Mouse (Mus musculus) lung, adult 2 months (tissue): Measurements from ENCODE around the gene Hexdc.

ENCODE experiments used
- CTCF ChIP-seq: fragments of 200-500 bp; IDR thresholded peaks from 2 replicates; pipeline ENCODE4 v1.5.1; 2011; ENCODE audit warnings: mild to moderate bottlenecking, low read length, control low read depth; ENCODE audit not compliant: insufficient read depth
- POLR2A ChIP-seq: fragments of 200-500 bp; IDR thresholded peaks from 2 replicates; pipeline ENCODE4 v1.6.1; 2011; ENCODE audit warnings: low read depth, mild to moderate bottlenecking, control low read depth, low read length, borderline replicate concordance; ENCODE audit errors: extremely low read depth

DNA sequence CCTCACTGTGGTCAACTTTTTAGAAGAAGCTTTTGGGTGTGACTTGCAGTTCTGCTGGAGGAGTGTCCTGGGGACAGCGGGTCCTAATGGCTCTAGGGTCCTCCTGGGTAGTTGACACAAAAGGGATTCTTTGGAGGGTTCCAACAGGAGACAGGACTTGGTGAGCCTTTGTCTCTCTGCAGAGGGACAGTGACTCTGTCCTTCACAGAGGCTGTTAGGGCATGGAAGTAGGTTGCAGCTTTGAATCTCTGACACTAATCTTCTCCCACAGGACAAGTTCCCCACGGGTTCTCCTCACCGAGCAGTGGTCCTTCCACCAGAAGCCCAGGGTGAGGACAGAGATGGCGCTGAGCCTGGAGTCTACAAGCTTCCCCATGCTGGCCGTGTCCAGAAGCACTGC, 44.3 kb upstream of the Hexdc start, which contains the start of gene Uts2r:
- TF ChIP-seq CTCF (no peak), POLR2A (no peak)
